Mouse (Mus musculus): Measurements from ENCODE around the gene Ube2dnl2.

Ube2dnl2 gene

GRCm38 (mm10) chrX:114907282-114907681, at the start of gene Ube2dnl2:
Gene Ube2dnl2, plus strand, starts transcription at chrX:114907582.
- in situ Hi-C loops (cut with MboI; ENCODE audit: low pct_unique_long_range_greater_than_20kb in 1 of 2, low sequenced_read_pairs in 2 of 2, unreplicated experiment in 1 of 2), result no loop called here

GRCm38 (mm10) chrX:114895489-114895888, 11.9 kb upstream of the Ube2dnl2 start:
- in situ Hi-C loops (cut with MboI; ENCODE audit: low pct_unique_long_range_greater_than_20kb in 1 of 2, low sequenced_read_pairs in 2 of 2, unreplicated experiment in 1 of 2), result no loop called here

- in situ Hi-C loops (cut with MboI; ENCODE audit: low pct_unique_long_range_greater_than_20kb in 1 of 2, low sequenced_read_pairs in 2 of 2, unreplicated experiment in 1 of 2), result no loop called here
Observed at GRCm38 (mm10) chrX:114897506-114897905, 9.9 kb upstream of the Ube2dnl2 start.

GRCm38 (mm10) chrX:114903391-114903790, 4.0 kb upstream of the Ube2dnl2 start:
- in situ Hi-C loops (cut with MboI; ENCODE audit: low pct_unique_long_range_greater_than_20kb in 1 of 2, low sequenced_read_pairs in 2 of 2, unreplicated experiment in 1 of 2), result no loop called here

- in situ Hi-C loops (cut with MboI; ENCODE audit: low pct_unique_long_range_greater_than_20kb in 1 of 2, low sequenced_read_pairs in 2 of 2, unreplicated experiment in 1 of 2), result no loop called here
Observed at GRCm38 (mm10) chrX:114904712-114905111, 2.7 kb upstream of the Ube2dnl2 start, which contains the start of gene Ube2dnl1. Gene Ube2dnl1, plus strand, starts transcription at chrX:114905012.

- in situ Hi-C loops (cut with MboI; ENCODE audit: low pct_unique_long_range_greater_than_20kb in 1 of 2, low sequenced_read_pairs in 2 of 2, unreplicated experiment in 1 of 2), result no loop called here
Observed at GRCm38 (mm10) chrX:114955066-114955465, 47.7 kb downstream of the Ube2dnl2 start.
